Mouse (Mus musculus) gastrocnemius, adult 18-20 months (tissue): ENCODE measurements around the gene Slc16a14. TPM values are rescaled to one million over a fixed set of nuclear protein-coding genes. Genes with fewer than 3 reads are reported as not detected.
"Not testable (repeated sequence)": the region's sequence is repeated elsewhere in the genome, so short reads cannot be mapped to it uniquely, and the experiment has no call there.

Experiments used
- DNase-seq: peaks from one replicate; pipeline ENCODE4 v3.0.0; 2021; ENCODE audit warnings: low spot score
- long read RNA-seq, 2 experiments: library from polyadenylated mRNA; stranded (forward); transcript quantifications; one replicate each; pipeline ENCODE4 v2.0.0; 2021
- total RNA-seq, 2 experiments: library from RNA; stranded (reverse); gene quantifications; 2 replicates each; pipeline ENCODE4 v1.2.3; 2021

Slc16a14 gene
- under 1 TPM in 1 of 2 experiments, not detected in 1; 0.21 TPM for total RNA-seq
- long read RNA-seq, experiment 1, result 0 reads
- long read RNA-seq, experiment 2, result 0 reads

GRCm38 (mm10) chr1:84934503-84935333 is at the start of gene Slc16a14:
Slc16a14 (minus strand) TSS chr1:84935134.
- DNase-seq, result no peak

GRCm38 (mm10) chr1:84961779-84962178 is 26.8 kb upstream of the Slc16a14 start:
- DNase-seq, result not testable (repeated sequence)

- not testable (repeated sequence) for DNase-seq
Measured at GRCm38 (mm10) chr1:84957713-84958112, 22.8 kb upstream of the Slc16a14 start.

- DNase-seq, result not testable (repeated sequence)
Measured at GRCm38 (mm10) chr1:84956771-84957170, 21.8 kb upstream of the Slc16a14 start.

DNA sequence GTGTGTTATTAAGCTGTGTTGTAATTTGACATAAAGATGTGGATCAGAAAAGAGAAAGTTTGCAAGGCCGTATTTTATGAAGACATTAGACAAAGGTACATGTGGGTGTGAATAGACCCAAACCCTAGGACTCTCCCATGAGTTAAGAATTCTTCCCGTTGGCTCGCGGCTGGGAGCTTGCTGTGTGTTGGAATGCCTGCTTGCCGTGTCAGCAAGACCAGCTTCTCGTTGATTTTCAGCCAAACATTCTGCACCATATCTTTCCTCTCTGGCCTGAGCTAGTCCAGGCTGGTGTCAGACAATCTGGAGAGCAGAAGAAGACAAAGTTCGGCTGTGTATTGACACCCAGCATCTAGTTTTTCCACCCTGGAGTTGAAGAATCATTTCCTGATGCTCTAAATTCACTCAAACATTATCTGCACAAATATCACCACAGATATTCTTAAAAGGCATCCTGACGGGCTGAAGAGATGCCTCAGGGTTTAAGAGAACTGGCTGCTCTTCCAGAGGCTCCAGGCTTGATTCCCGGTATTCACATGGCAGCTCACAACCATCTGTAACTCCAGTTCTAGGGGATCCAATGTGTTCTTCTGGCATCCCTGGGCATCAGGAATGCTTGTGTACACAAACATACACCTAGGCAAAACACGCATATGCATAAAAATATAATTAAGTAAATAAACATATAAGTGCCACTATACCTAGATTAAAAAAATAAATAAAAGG is 17.7 kb upstream of the Slc16a14 start:
- DNase-seq, result no peak

- peak; percentile 0 for DNase-seq
Measured at GRCm38 (mm10) chr1:84951566-84951965, 16.6 kb upstream of the Slc16a14 start.

DNA sequence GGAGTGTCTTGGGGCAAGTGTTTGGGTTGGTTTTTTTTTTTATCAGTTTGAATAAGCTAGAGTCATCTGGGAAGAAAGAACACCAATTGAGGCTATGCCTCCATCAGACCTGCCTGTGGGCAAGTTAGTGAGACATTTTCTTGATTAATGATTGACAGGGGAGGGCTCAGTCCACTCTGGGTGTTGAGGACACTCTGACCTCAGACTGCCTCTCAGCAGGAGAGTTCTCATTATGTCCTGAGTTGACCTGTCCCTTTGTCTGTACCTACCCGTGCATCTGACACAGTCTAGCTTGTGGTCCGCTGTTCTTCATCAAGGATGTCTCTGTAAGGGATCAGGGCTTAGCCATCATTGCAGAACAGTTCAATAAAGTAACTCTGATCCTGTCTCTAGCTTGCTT is 12.5 kb upstream of the Slc16a14 start:
- DNase-seq, result no peak

GRCm38 (mm10) chr1:84945950-84946349 is 11.0 kb upstream of the Slc16a14 start:
- DNase-seq, result no peak

- DNase-seq, result no peak
Measured at GRCm38 (mm10) chr1:84943549-84943948, 8.6 kb upstream of the Slc16a14 start.

- DNase-seq, result no peak
Measured at GRCm38 (mm10) chr1:84942666-84943065, 7.7 kb upstream of the Slc16a14 start.

- no peak for DNase-seq
Measured at GRCm38 (mm10) chr1:84940322-84940721, 5.4 kb upstream of the Slc16a14 start.

GRCm38 (mm10) chr1:84939466-84939865 is 4.5 kb upstream of the Slc16a14 start:
- no peak for DNase-seq

GRCm38 (mm10) chr1:84936716-84937510 is 2.0 kb upstream of the Slc16a14 start:
- DNase-seq, result no peak

- DNase-seq, result peak; percentile 15
Measured at GRCm38 (mm10) chr1:84935668-84936067, 734 bp upstream of the Slc16a14 start.

GRCm38 (mm10) chr1:84934151-84934502 is 807 bp downstream of the Slc16a14 start:
- no peak for DNase-seq

DNA sequence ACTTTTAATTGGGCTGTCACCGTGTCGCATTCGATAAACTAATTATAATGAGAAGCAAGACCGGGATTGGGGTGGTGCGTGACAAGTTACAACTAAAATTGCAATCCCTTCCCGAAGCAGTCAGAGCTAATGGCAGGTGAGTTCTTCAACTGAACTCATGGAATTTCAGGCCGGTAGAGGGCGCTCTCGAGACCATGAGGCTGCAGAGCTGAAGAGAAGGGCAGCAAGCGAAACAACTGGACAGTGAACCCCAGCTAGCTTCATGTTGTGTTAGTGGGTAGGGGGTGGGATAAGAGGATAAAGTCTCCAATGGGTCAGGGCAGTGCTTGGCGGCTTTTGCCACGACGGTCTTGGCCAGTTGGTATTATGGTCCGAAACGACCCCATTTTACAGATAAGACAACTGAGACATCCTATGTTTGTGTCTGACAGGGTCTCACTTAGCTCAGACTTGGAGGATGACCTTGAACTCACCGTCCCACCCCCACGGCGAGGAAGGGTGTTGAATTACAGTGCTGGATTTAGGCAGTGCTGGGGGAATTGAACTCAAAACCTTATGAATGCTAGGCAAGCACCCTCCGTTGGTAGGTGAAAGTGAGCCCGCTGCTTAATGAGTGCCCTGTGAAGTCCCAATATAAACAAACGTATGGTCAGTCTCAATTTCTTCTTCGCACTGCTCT is 1.3 kb downstream of the Slc16a14 start:
- peak; percentile 52 for DNase-seq

- DNase-seq, result no peak
Measured at GRCm38 (mm10) chr1:84925599-84925998, 9.3 kb downstream of the Slc16a14 start.

GRCm38 (mm10) chr1:84924134-84924533 is 10.8 kb downstream of the Slc16a14 start:
- no peak for DNase-seq

- no peak for DNase-seq
Measured at GRCm38 (mm10) chr1:84923432-84923831, 11.5 kb downstream of the Slc16a14 start.

- DNase-seq, result no peak
Measured at GRCm38 (mm10) chr1:84918865-84919264, 16.1 kb downstream of the Slc16a14 start.

GRCm38 (mm10) chr1:84915010-84915409 is 19.9 kb downstream of the Slc16a14 start:
- DNase-seq, result no peak
